Mouse (Mus musculus) midbrain, embryonic 11.5 days (tissue): ENCODE results near the gene Fam20a. TPM values are rescaled to one million over a fixed set of nuclear protein-coding genes. Genes with fewer than 3 reads are reported as not detected.
A peak's percentile ranks its signal among the peaks of the same experiment; 100 is the strongest.

Experiments
- ATAC-seq: fragments of 200-750 bp; cut with Nextera tagmentation; 2 replicates; pipeline ENCODE4 v1.8.0; 2017; ENCODE audit warnings: moderate TSS enrichment, moderate library complexity; ENCODE audit not compliant: low FRiP score
- DNase-seq: peaks from one replicate; pipeline ENCODE4 v3.0.0; 2015; ENCODE audit warnings: low spot score; ENCODE audit errors: missing footprints
- H3K27ac ChIP-seq: fragments of 300-500 bp; sonication (generic); 2 replicates; pipeline ENCODE4 v1.5.1; 2014; ENCODE audit warnings: low read depth, low read length
- H3K27me3 ChIP-seq: fragments of 300-500 bp; sonication (generic); 2 replicates; pipeline ENCODE4 v1.6.1; 2014; ENCODE audit warnings: mild to moderate bottlenecking, low read length, moderate library complexity, mixed read lengths; ENCODE audit not compliant: control insufficient read depth, insufficient read depth
- H3K36me3 ChIP-seq: fragments of 300-500 bp; sonication (generic); 2 replicates; pipeline ENCODE4 v1.6.1; 2014; ENCODE audit warnings: mild to moderate bottlenecking, low read length, moderate library complexity, mixed read lengths; ENCODE audit not compliant: control insufficient read depth, insufficient read depth
- H3K4me1 ChIP-seq: fragments of 300-500 bp; sonication (generic); 2 replicates; pipeline ENCODE4 v1.6.1; 2014; ENCODE audit warnings: low read length; ENCODE audit not compliant: control insufficient read depth, insufficient read depth
- H3K4me2 ChIP-seq: fragments of 300-500 bp; sonication (generic); 2 replicates; pipeline ENCODE4 v1.6.1; 2014; ENCODE audit warnings: mild to moderate bottlenecking, moderate library complexity
- H3K4me3 ChIP-seq: fragments of 300-500 bp; sonication (generic); 2 replicates; pipeline ENCODE4 v1.5.1; 2014; ENCODE audit warnings: low read depth, low read length
- H3K9ac ChIP-seq: fragments of 300-500 bp; sonication (generic); 2 replicates; pipeline ENCODE4 v1.6.1; 2014; ENCODE audit warnings: low read length
- H3K9me3 ChIP-seq: fragments of 300-500 bp; sonication (generic); 2 replicates; pipeline ENCODE4 v1.6.1; 2016; ENCODE audit warnings: low read length; ENCODE audit not compliant: control insufficient read depth
- WGBS: fragments of 180-500 bp; shearing (Covaris S2); extraction: QIAGEN DNeasy Blood & Tissue Kit; methylation state at CpG from one replicate; pipeline ENCODE4 v1.1.7; 2014; 5-methylcytosine and 5-hydroxymethylcytosine counted together
- polyA plus RNA-seq: library from polyadenylated mRNA; unstranded; fragments of >200 nt; fragmentation: Nextera tagmentation; extraction: Ambion mirVana; gene quantifications from 2 replicates; pipeline ENCODE4 v1.2.1, GENCODE M21; 2014

The Fam20a gene
- polyA plus RNA-seq, 1 experiment from 2014 or later, result 1.9 TPM

- DNase-seq (peak; percentile 10), ATAC-seq (no peak)
- H3K9ac ChIP-seq, result no peak overlapping the region
- H3K27me3 ChIP-seq, result no peaks in the 10 kb centered on the region
- no peak overlapping the region for H3K27ac ChIP-seq
- H3K36me3 ChIP-seq, result no peaks in the 10 kb centered on the region
- H3K4me3 ChIP-seq, result no peak overlapping the region
- WGBS, result 79% methylated on average over 3 of the region's 3 CpGs
- no peaks in the 10 kb centered on the region for H3K4me1 ChIP-seq
- no peaks in the 10 kb centered on the region for H3K9me3 ChIP-seq
- H3K4me2 ChIP-seq, result no peak overlapping the region
Measured at GRCm38 (mm10) chr11:109707442-109707841, 14.6 kb downstream of the Fam20a start.

GRCm38 (mm10) chr11:109706586-109706985, 15.5 kb downstream of the Fam20a start:
- ATAC-seq (no peak), DNase-seq (peak; percentile 57)
- H3K36me3 ChIP-seq, result no peaks in the 10 kb centered on the region
- H3K27me3 ChIP-seq, result no peaks in the 10 kb centered on the region
- no peaks in the 10 kb centered on the region for H3K9me3 ChIP-seq
- no peaks in the 10 kb centered on the region for H3K4me1 ChIP-seq
- H3K4me2 ChIP-seq, result no peak overlapping the region
- no peak overlapping the region for H3K27ac ChIP-seq
- 84% methylated on average over 4 of the region's 4 CpGs for WGBS
- no peak overlapping the region for H3K9ac ChIP-seq
- H3K4me3 ChIP-seq, result no peak overlapping the region

- peak; percentile 45 for DNase-seq
- Histone ChIP-seq H3K36me3 (no peaks in the 10 kb centered on the region), H3K4me1 (no peaks in the 10 kb centered on the region), H3K27ac (no peak overlapping the region), H3K4me3 (no peak overlapping the region), H3K9me3 (no peaks in the 10 kb centered on the region), H3K4me2 (no peak overlapping the region), H3K27me3 (no peaks in the 10 kb centered on the region), H3K9ac (no peak overlapping the region)
- 77% methylated on average over 9 of the region's 9 CpGs for WGBS
- no peak for ATAC-seq
Measured at GRCm38 (mm10) chr11:109706055-109706412, 16.0 kb downstream of the Fam20a start.

- H3K9me3 ChIP-seq, result no peaks in the 10 kb centered on the region
Measured at GRCm38 (mm10) chr11:109705336-109706054, 16.6 kb downstream of the Fam20a start.

GRCm38 (mm10) chr11:109704311-109705205, 17.5 kb downstream of the Fam20a start:
- H3K4me2 ChIP-seq, result no peak overlapping the region
- 91% methylated on average over 22 of the region's 22 CpGs for WGBS

More at GRCm38 (mm10) chr11:109705336-109706054, 16.6 kb downstream of the Fam20a start:
- Histone ChIP-seq H3K9ac (no peak overlapping the region), H3K36me3 (no peaks in the 10 kb centered on the region), H3K4me3 (no peak overlapping the region), H3K4me1 (no peaks in the 10 kb centered on the region), H3K4me2 (no peak overlapping the region), H3K27me3 (no peaks in the 10 kb centered on the region), H3K27ac (no peak overlapping the region)
- no peak for ATAC-seq
- 92% methylated on average over 9 of the region's 9 CpGs for WGBS
- peak; percentile 56 for DNase-seq

GRCm38 (mm10) chr11:109703845-109704244, 18.2 kb downstream of the Fam20a start:
- Histone ChIP-seq H3K27me3 (no peaks in the 10 kb centered on the region), H3K9ac (no peak overlapping the region), H3K4me2 (no peak overlapping the region), H3K4me3 (no peak overlapping the region), H3K36me3 (no peaks in the 10 kb centered on the region), H3K27ac (no peak overlapping the region), H3K4me1 (no peaks in the 10 kb centered on the region), H3K9me3 (no peaks in the 10 kb centered on the region)
- 81% methylated on average over 9 of the region's 9 CpGs for WGBS
- ATAC-seq (no peak), DNase-seq (peak; percentile 31)

More at GRCm38 (mm10) chr11:109704311-109705205, 17.5 kb downstream of the Fam20a start:
- Histone ChIP-seq H3K27me3 (no peaks in the 10 kb centered on the region), H3K27ac (no peak overlapping the region), H3K4me1 (no peaks in the 10 kb centered on the region), H3K36me3 (no peaks in the 10 kb centered on the region), H3K9ac (no peak overlapping the region), H3K4me3 (no peak overlapping the region), H3K9me3 (no peaks in the 10 kb centered on the region)
- peak; percentile 54 for DNase-seq
- ATAC-seq, result no peak

- H3K4me2 ChIP-seq, result no peak overlapping the region
- no peak overlapping the region for H3K4me3 ChIP-seq
- WGBS, result 51% methylated on average over 10 of the region's 10 CpGs
- no peaks in the 10 kb centered on the region for H3K36me3 ChIP-seq
- no peaks in the 10 kb centered on the region for H3K27me3 ChIP-seq
- no peak overlapping the region for H3K27ac ChIP-seq
- no peaks in the 10 kb centered on the region for H3K4me1 ChIP-seq
- peak; percentile 77 for DNase-seq
- no peak for ATAC-seq
- no peaks in the 10 kb centered on the region for H3K9me3 ChIP-seq
- no peak overlapping the region for H3K9ac ChIP-seq
Measured at GRCm38 (mm10) chr11:109702031-109702815, 19.9 kb downstream of the Fam20a start.

GRCm38 (mm10) chr11:109700761-109701160, 21.3 kb downstream of the Fam20a start:
- no peaks in the 10 kb centered on the region for H3K9me3 ChIP-seq
- ATAC-seq (no peak), DNase-seq (peak; percentile 73)
- no peaks in the 10 kb centered on the region for H3K27me3 ChIP-seq
- no peak overlapping the region for H3K4me2 ChIP-seq
- H3K4me3 ChIP-seq, result no peak overlapping the region
- H3K9ac ChIP-seq, result no peak overlapping the region
- H3K4me1 ChIP-seq, result no peaks in the 10 kb centered on the region
- H3K36me3 ChIP-seq, result no peaks in the 10 kb centered on the region
- H3K27ac ChIP-seq, result no peak overlapping the region
- WGBS, result 89% methylated on average over 6 of the region's 6 CpGs
